Mouse (Mus musculus): ENCODE results near the gene Defa22. TPM values are rescaled to one million over a fixed set of nuclear protein-coding genes. Genes with fewer than 3 reads are reported as not detected.
"Not testable (repeated sequence)": the region's sequence is repeated elsewhere in the genome, so short reads cannot be mapped to it uniquely, and the experiment has no call there.

The Defa22 gene
- polyA plus RNA-seq (2015; fragmentation: Nextera tagmentation; extraction: Ambion mirVana): not detected in 2 replicates

DNA sequence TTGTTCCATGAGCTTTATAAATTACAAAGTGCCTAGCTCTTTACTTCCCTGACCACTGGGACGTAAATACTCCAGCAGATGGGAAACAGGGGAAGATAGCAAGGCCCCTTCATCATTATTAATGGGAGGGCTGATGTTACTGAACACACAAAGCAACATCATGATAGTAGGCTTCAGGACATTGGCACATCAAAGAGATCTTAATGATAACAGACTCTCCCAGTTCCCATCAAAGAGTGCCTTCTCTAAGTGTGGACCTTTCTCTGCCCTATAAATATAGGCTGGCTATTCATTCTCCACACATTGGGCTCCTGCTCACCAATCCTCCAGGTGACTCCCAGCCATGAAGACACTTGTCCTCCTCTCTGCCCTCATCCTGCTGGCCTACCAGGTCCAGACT is at the start of gene Defa22:
Gene Defa22, plus strand, starts transcription at position 301 of the 400 bp plus-strand sequence.
- H3K4me3 ChIP-seq (replicated peaks); H3K9me3 ChIP-seq (replicated peaks); H3K27ac ChIP-seq (replicated peaks); H3K4me1 ChIP-seq (replicated peaks); H3K27me3 ChIP-seq; H3K4me2 ChIP-seq; H3K36me3 ChIP-seq (replicated peaks); ATAC-seq (ENCODE audit: insufficient read depth); H3K9ac ChIP-seq: not testable (repeated sequence)
- WGBS (ENCODE audit: insufficient replicate concordance): no CpG with 5 or more reads among the region's 1 CpGs

DNA sequence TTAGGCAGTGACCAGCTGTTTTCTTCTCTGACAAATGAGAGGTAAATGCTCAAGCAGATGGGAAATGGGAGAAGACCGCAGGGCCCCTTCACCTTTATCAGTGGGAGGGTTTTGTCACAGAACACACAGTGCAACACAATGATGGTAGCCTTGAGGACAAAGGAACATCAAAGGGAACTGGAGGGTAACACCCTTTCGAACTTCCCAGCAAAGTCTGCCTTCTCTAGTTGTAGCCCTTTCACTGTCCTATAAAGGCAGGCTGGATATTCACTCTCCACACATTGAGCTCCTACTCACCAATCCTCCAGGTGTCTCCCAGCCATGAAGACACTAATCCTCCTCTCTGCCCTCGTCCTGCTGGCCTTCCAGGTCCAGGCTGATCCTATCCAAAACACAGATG is 27.7 kb upstream of the Defa22 start, which contains the start of gene Defa30:
Gene Defa30, plus strand, starts transcription at position 301 of the 400 bp plus-strand sequence.
- 36% methylated on average over 3 of the region's 3 CpGs for WGBS (ENCODE audit: insufficient replicate concordance)
- not testable (repeated sequence) for ATAC-seq (ENCODE audit: insufficient read depth); H3K4me1 ChIP-seq (replicated peaks); H3K4me3 ChIP-seq (replicated peaks); H3K27ac ChIP-seq (replicated peaks); H3K9ac ChIP-seq; H3K4me2 ChIP-seq; H3K36me3 ChIP-seq (replicated peaks); H3K9me3 ChIP-seq (replicated peaks); H3K27me3 ChIP-seq

- not testable (repeated sequence) for H3K27ac ChIP-seq (replicated peaks); ATAC-seq (ENCODE audit: insufficient read depth); H3K4me2 ChIP-seq; H3K36me3 ChIP-seq (replicated peaks); H3K9ac ChIP-seq; H3K27me3 ChIP-seq; H3K4me1 ChIP-seq (replicated peaks); H3K9me3 ChIP-seq (replicated peaks); H3K4me3 ChIP-seq (replicated peaks)
- no CpG with 5 or more reads among the region's 1 CpGs for WGBS (ENCODE audit: insufficient replicate concordance)
Observed at GRCm38 (mm10) chr8:21191314-21191713, 29.2 kb downstream of the Defa22 start, which contains the start of gene Defa31. Defa31 (plus strand) TSS chr8:21191614.

DNA sequence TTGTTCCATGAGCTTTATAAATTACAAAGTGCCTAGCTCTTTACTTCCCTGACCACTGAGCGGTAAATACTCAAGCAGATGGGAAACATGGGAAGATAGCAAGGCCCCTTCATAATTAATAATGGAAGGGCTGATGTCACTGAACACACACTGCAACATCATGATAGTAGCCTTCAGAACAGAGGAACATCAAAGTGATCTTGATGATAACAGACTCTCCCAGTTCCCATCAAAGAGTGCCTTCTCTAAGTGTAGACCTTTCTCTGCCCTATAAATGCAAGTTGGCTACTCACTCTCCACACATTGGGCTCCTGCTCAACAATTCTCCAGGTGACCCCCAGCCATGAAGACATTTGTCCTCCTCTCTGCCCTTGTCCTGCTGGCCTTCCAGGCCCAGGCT is 39.2 kb downstream of the Defa22 start, which contains the start of gene Gm15293:
Gene Gm15293, plus strand, starts transcription at position 301 of the 400 bp plus-strand sequence.
- not testable (repeated sequence) for H3K9ac ChIP-seq; H3K27ac ChIP-seq (replicated peaks); H3K4me3 ChIP-seq (replicated peaks); H3K36me3 ChIP-seq (replicated peaks); H3K9me3 ChIP-seq (replicated peaks); H3K27me3 ChIP-seq; H3K4me2 ChIP-seq; H3K4me1 ChIP-seq (replicated peaks); ATAC-seq (ENCODE audit: insufficient read depth)
- WGBS (ENCODE audit: insufficient replicate concordance): no CpG with 5 or more reads among the region's 1 CpGs

Other genes starting within 250 kb of the Defa22 start
- not detected in 2 replicates for gene Gm6040, start 240.2 kb upstream of the Defa22 start, polyA plus RNA-seq (2015; fragmentation: Nextera tagmentation; extraction: Ambion mirVana)
- gene AY761185, start 217.6 kb upstream of the Defa22 start, polyA plus RNA-seq (2015; fragmentation: Nextera tagmentation; extraction: Ambion mirVana): not detected in 2 replicates
- gene Defa21, start 136.7 kb upstream of the Defa22 start, polyA plus RNA-seq (2015; fragmentation: Nextera tagmentation; extraction: Ambion mirVana): not detected in 2 replicates
- gene Defa23, start 107.2 kb upstream of the Defa22 start, polyA plus RNA-seq (2015; fragmentation: Nextera tagmentation; extraction: Ambion mirVana): not detected in 2 replicates
- gene Defa35, start 97.2 kb upstream of the Defa22 start, polyA plus RNA-seq (2015; fragmentation: Nextera tagmentation; extraction: Ambion mirVana): not detected in 2 replicates
- not detected in 2 replicates for gene Defa25, start 77.8 kb upstream of the Defa22 start, polyA plus RNA-seq (2015; fragmentation: Nextera tagmentation; extraction: Ambion mirVana)
- gene Gm14851, start 66.2 kb upstream of the Defa22 start, polyA plus RNA-seq (2015; fragmentation: Nextera tagmentation; extraction: Ambion mirVana): not detected in 2 replicates
- not detected in 2 replicates for gene Defa30, start 27.6 kb upstream of the Defa22 start, polyA plus RNA-seq (2015; fragmentation: Nextera tagmentation; extraction: Ambion mirVana)
- gene Defa31, start 29.3 kb downstream of the Defa22 start, polyA plus RNA-seq (2015; fragmentation: Nextera tagmentation; extraction: Ambion mirVana): not detected in 2 replicates
- not detected in 2 replicates for gene Gm15293, start 39.3 kb downstream of the Defa22 start, polyA plus RNA-seq (2015; fragmentation: Nextera tagmentation; extraction: Ambion mirVana)
- not detected in 2 replicates for gene Gm15292, start 87.5 kb downstream of the Defa22 start, polyA plus RNA-seq (2015; fragmentation: Nextera tagmentation; extraction: Ambion mirVana)
- gene Defa27, start 153.3 kb downstream of the Defa22 start, polyA plus RNA-seq (2015; fragmentation: Nextera tagmentation; extraction: Ambion mirVana): not detected in 2 replicates
- not detected in 2 replicates for gene Defa29, start 164.7 kb downstream of the Defa22 start, polyA plus RNA-seq (2015; fragmentation: Nextera tagmentation; extraction: Ambion mirVana)
- not detected in 2 replicates for gene Defa2, start 216.2 kb downstream of the Defa22 start, polyA plus RNA-seq (2015; fragmentation: Nextera tagmentation; extraction: Ambion mirVana)
- not detected in 2 replicates for gene Defa33, start 229.5 kb downstream of the Defa22 start, polyA plus RNA-seq (2015; fragmentation: Nextera tagmentation; extraction: Ambion mirVana)